Mouse (Mus musculus) stomach, embryonic 15.5 days (tissue): ENCODE measurements around the gene March9. TPM values are rescaled to one million over a fixed set of nuclear protein-coding genes. Genes with fewer than 3 reads are reported as not detected.

ENCODE experiments used
- ATAC-seq: fragments of 200-750 bp; cut with Nextera tagmentation; 2 replicates; pipeline ENCODE4 v1.8.0; 2017; ENCODE audit warnings: low read depth, moderate number of reproducible peaks, moderate TSS enrichment; ENCODE audit not compliant: insufficient read depth, low FRiP score
- H3K27ac ChIP-seq: fragments of 300-500 bp; sonication (generic); 2 replicates; pipeline ENCODE4 v1.5.1; 2015; ENCODE audit warnings: mild to moderate bottlenecking, inconsistent platforms
- H3K27me3 ChIP-seq: fragments of 300-500 bp; sonication (generic); replicated peaks from 2 replicates; pipeline ENCODE4 v1.6.1; 2015; ENCODE audit warnings: inconsistent platforms
- H3K36me3 ChIP-seq: fragments of 300-500 bp; sonication (generic); 2 replicates; pipeline ENCODE4 v1.6.1; 2015; ENCODE audit warnings: inconsistent platforms
- H3K4me1 ChIP-seq: fragments of 300-500 bp; sonication (generic); 2 replicates; pipeline ENCODE4 v1.6.1; 2015; ENCODE audit warnings: inconsistent platforms
- H3K4me2 ChIP-seq: fragments of 300-500 bp; sonication (generic); 2 replicates; pipeline ENCODE4 v1.6.1; 2015; ENCODE audit warnings: mild to moderate bottlenecking, inconsistent platforms
- H3K4me3 ChIP-seq: fragments of 300-500 bp; sonication (generic); replicated peaks from 2 replicates; pipeline ENCODE4 v1.5.1; 2015; ENCODE audit warnings: inconsistent platforms
- H3K9ac ChIP-seq: fragments of 300-500 bp; sonication (generic); 2 replicates; pipeline ENCODE4 v1.6.1; 2015; ENCODE audit warnings: inconsistent platforms
- H3K9me3 ChIP-seq: fragments of 300-500 bp; sonication (generic); 2 replicates; pipeline ENCODE4 v1.6.1; 2016; ENCODE audit warnings: inconsistent platforms
- WGBS: fragments of 180-500 bp; shearing (Covaris S2); methylation state at CpG from one replicate; pipeline ENCODE4 v1.1.7; 2015; 5-methylcytosine and 5-hydroxymethylcytosine counted together
- polyA plus RNA-seq: library from polyadenylated mRNA; unstranded; fragments of >200 nt; fragmentation: Nextera tagmentation; extraction: Ambion mirVana; gene quantifications from 2 replicates; pipeline ENCODE4 v1.2.1, GENCODE M21; 2015

The March9 gene
- polyA plus RNA-seq, result 0.79 and 1.2 TPM in 2 replicates

DNA sequence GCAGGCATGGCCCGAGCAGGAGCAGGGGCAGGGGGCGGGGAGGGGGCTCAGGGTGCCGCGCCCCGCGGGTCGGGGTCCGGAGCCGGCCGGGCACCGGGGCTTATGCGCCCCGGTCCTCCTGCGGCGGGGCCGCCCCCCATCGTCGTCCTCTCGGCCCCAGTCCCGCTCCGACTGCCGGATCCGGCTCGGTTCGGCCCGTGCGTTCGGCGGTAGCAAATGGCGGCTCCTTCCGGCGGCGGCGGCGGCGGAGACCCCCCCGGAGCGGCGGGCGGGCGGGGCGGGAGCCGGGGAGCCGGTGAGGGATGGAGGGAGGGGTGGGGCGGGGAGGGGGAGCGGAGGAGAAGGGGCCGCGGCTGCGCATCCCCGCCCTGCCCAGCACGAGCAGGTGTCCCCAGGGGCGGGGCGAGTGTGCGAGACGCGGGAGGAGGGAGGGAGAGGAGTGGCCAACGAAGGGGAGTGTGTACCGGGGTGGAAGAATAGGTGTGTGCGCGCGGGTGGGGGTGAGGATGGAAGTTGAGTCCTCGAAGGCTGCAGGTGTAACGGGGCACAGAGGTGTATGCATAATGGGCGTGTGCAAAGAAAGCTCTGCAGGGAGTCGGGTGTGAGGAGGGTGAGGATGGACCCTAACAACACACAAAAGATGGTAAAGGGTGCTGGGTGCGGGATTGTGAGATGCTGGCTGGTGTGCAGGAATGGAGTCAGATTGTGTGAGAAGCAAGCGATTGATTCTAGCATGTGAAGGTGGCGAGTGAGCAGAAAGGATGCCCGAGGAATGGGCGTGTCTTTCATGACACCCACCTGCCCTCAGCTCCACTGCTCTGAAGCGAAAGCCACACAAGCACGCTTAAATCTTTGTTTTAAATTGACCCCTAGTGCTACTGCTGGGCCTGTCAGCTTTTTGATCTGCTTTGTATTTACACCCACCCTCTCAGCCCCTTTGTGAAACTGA, at the start of gene March9:
Gene March9, minus strand, starts transcription at position 217 of the 949 bp plus-strand sequence.
- H3K9ac ChIP-seq, result peak within 1 kb of the TSS; percentile 53
- peak; percentile 40 for ATAC-seq
- H3K27ac ChIP-seq, result peak within 1 kb of the TSS; percentile 59
- peak within 1 kb of the TSS; percentile 96 for H3K4me2 ChIP-seq
- peaks cover 22% of the 10 kb centered on the region; the same call in 1 of the 2 replicates for H3K4me1 ChIP-seq
- H3K9me3 ChIP-seq, result no peaks in the 10 kb centered on the region
- 0 out of 2 replicates have a peak, but pooled peaks cover 6% of the 10 kb centered on the region for H3K27me3 ChIP-seq
- H3K4me3 ChIP-seq, result peak within 1 kb of the TSS; percentile 75
- peaks cover 24% of the 10 kb centered on the region for H3K36me3 ChIP-seq
- WGBS, result under 1% methylated on average over 63 of the region's 72 CpGs

DNA sequence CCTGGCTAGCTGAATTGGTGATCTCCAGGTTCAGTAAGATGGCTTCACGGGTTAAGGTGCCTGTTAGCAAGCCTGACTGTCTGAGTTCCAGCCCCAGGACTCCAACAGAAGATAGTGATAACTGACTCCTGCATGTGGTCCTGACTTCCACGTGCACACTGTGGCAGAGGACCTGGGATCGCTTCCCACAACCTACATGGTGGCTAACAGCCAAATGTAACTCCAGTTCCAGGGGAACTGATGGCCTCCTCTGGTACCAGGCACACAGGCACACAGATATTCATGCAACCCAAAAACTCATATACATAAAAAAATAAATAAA, 48.2 kb upstream of the March9 start:
- no peak overlapping the region for H3K4me2 ChIP-seq
- ATAC-seq, result no peak
- no peaks in the 10 kb centered on the region for H3K4me1 ChIP-seq
- no peak overlapping the region for H3K9ac ChIP-seq
- WGBS, result 80% methylated on average over 3 of the region's 3 CpGs
- H3K27me3 ChIP-seq, result no peaks in the 10 kb centered on the region
- no peaks in the 10 kb centered on the region for H3K9me3 ChIP-seq
- H3K4me3 ChIP-seq, result no peak overlapping the region
- H3K36me3 ChIP-seq, result peaks cover 2% of the 10 kb centered on the region; the same call in 1 of the 2 replicates
- H3K27ac ChIP-seq, result no peak overlapping the region

DNA sequence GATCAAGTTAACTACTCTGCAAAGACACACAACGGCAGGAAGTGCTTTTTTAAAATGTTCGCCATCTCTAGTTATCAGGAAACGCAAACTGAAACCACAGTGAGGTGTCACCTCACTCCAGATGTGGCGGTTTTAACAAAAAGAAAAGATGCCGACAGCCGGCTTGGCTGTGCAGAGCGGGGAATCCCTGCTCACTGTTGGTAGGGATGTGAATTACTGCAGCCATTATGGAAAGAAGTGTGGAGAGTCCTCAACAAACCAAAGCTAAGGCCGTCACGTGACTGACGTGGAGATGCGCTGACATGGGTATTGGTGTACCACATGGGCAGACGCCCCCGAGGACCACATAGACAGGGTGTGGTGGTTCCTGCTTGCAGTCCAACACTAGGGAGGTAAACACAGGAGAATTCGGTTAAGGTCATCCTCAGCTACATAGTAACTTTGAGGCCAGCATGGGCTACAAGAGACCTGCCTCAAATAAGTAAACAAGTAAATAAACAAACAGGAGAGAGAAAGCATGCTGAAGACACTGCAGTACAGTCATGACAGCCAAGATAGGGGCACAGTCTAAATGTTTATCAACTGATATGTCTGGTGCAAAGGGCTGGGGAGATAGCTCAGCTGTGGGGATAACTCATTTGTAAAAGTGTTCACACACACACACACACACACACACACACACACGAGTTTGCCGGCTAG, 47.7 kb upstream of the March9 start:
- no peaks in the 10 kb centered on the region for H3K9me3 ChIP-seq
- H3K4me2 ChIP-seq, result no peak overlapping the region
- no peaks in the 10 kb centered on the region for H3K27me3 ChIP-seq
- H3K4me3 ChIP-seq, result no peak overlapping the region
- no peak overlapping the region for H3K9ac ChIP-seq
- H3K27ac ChIP-seq, result no peak overlapping the region
- 82% methylated on average over 16 of the region's 16 CpGs for WGBS
- peak; percentile 47; the same call in 1 of the 2 replicates for ATAC-seq
- peaks cover 2% of the 10 kb centered on the region; the same call in 1 of the 2 replicates for H3K36me3 ChIP-seq
- H3K4me1 ChIP-seq, result no peaks in the 10 kb centered on the region

DNA sequence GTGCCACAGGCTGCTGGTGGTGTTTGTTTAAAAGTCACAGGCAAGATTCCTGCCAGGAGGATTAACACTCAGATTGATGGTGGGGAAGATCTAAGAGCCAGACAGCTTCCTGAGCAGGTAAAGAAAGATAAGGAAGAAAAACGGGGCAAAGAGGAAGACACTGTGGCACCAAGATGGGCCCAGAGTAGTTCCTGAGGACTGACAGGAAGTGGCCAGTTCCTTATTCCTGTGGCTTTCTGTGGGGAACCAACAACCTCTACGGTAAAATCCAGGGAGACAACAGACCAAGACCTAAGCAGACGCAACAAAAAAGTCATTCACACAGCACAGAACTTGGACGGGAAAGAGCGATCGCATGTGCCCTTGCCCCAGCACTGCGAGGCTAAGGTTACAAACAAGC, 43.6 kb upstream of the March9 start:
- Histone ChIP-seq H3K4me2 (no peak overlapping the region), H3K36me3 (peaks cover 10% of the 10 kb centered on the region), H3K9me3 (no peaks in the 10 kb centered on the region), H3K27ac (no peak overlapping the region), H3K9ac (no peak overlapping the region), H3K4me3 (no peak overlapping the region), H3K4me1 (no peaks in the 10 kb centered on the region), H3K27me3 (no peaks in the 10 kb centered on the region)
- ATAC-seq, result no peak
- WGBS, result 44% methylated on average over 7 of the region's 7 CpGs

DNA sequence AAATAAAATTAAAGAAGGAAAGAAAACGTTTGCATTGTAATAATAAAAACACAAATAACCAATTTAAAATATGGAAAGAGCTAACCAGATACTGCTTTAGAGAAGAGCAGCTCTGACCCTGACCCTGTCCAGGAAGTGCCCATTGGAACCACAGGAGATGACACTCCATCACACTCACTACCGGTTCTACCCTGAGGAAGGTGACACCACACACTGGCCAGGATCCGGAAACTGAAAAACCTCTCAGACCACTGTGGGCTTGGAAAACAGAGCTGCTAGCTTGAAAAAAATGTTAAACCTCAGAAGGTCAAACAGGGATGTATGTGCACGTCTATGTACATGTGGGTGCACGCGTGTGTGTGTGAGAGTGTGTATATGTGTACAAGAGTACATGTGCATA, 41.2 kb upstream of the March9 start:
- Histone ChIP-seq H3K9me3 (no peaks in the 10 kb centered on the region), H3K27me3 (no peaks in the 10 kb centered on the region), H3K27ac (no peak overlapping the region), H3K9ac (no peak overlapping the region), H3K4me3 (no peak overlapping the region), H3K4me1 (no peaks in the 10 kb centered on the region), H3K4me2 (no peak overlapping the region), H3K36me3 (peaks cover 21% of the 10 kb centered on the region)
- 75% methylated on average over 6 of the region's 6 CpGs for WGBS
- no peak for ATAC-seq

DNA sequence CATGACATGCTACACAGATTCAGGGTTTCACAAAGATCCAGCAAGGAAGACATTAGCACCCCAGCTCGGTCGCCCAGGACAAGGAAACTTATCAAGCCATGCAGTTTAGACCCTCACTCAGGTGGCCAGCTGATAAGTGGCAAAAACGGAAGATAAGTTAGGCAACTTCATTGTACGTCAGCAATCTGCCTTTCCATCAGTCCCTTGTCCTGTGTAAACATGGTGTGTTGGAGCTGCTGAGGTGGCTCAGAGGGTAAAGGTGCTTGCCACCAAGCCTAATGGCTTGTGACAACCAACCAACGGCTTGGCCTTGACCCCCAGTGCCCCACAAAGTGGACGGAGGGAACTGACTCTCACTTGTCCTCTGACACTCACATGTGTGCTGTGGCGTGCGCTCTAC, 40.4 kb upstream of the March9 start:
- Histone ChIP-seq H3K4me2 (no peak overlapping the region), H3K4me1 (no peaks in the 10 kb centered on the region), H3K9me3 (no peaks in the 10 kb centered on the region), H3K36me3 (peaks cover 21% of the 10 kb centered on the region; the same call in 1 of the 2 replicates), H3K9ac (no peak overlapping the region), H3K27me3 (no peaks in the 10 kb centered on the region), H3K4me3 (no peak overlapping the region), H3K27ac (no peak overlapping the region)
- WGBS, result 74% methylated on average over 8 of the region's 8 CpGs
- ATAC-seq, result peak; percentile 7; the same call in 1 of the 2 replicates

DNA sequence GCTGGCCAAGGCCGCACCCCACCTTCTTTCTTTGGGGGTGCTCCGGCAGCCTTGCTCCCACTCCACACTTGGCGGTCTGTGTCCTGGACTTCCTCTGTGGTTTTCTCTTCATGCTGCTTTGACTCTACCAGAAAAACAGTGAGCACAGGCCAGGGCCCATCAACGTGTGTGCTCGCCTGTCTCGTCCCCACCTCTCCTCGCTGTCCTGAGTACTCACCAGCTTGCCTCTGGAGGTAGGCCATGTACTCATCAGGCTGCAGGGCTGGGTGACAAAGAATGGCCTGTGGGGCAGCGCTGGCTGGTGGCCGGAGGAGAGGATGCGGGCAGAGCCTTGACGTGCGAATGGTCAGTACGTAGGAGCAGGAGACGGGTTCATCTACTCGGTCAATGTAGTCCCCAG, 39.9 kb upstream of the March9 start:
- no peak overlapping the region for H3K4me2 ChIP-seq
- 87% methylated on average over 15 of the region's 15 CpGs for WGBS
- H3K9me3 ChIP-seq, result no peaks in the 10 kb centered on the region
- no peaks in the 10 kb centered on the region for H3K4me1 ChIP-seq
- H3K4me3 ChIP-seq, result no peak overlapping the region
- H3K27me3 ChIP-seq, result no peaks in the 10 kb centered on the region
- H3K27ac ChIP-seq, result no peak overlapping the region
- peaks cover 21% of the 10 kb centered on the region; the same call in 1 of the 2 replicates for H3K36me3 ChIP-seq
- H3K9ac ChIP-seq, result no peak overlapping the region
- no peak for ATAC-seq

DNA sequence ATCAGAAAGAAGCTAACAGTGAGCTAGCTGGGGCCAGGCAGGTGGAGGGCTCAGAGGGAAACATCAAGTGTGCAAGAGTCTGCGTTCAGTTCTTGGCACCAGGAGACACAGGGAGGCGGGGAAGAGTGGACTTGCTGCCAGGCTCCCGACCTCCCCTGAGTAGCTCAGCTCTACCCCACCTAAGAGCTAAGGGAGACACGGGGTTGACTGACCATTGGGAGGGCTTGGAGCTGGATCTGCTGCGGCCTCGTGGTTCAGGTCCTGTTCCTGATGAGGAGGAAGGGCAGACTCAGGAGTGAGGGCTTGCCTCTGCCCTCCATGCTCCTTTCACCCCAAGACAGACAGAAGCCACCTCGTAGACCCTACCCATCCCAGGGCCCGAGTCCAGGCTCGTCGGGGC, 39.2 kb upstream of the March9 start:
- Histone ChIP-seq H3K9me3 (no peaks in the 10 kb centered on the region), H3K27me3 (no peaks in the 10 kb centered on the region), H3K4me2 (no peak overlapping the region), H3K9ac (no peak overlapping the region), H3K27ac (no peak overlapping the region), H3K4me3 (no peak overlapping the region), H3K36me3 (peaks cover 21% of the 10 kb centered on the region; the same call in 1 of the 2 replicates), H3K4me1 (no peaks in the 10 kb centered on the region)
- 91% methylated on average over 10 of the region's 10 CpGs for WGBS
- no peak for ATAC-seq

DNA sequence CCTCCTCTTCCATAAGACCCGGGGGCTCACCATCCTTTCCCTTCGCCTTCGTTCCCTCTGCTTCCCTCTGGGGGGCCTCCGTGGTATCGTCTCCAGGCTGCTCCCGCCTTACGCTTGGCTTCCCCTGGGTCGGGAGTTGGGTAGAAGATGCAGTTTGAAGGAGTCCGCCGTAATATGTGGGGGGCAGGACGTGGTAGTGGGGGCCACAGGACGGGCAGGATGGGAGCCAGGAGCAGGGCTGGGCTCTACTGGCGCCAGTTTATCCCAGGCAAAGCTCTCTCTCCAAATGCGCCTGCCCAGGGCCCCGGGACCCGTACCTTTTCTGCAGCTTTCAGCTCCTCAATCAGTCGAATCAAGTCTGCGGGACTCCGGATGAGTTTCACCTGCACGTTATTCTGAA, 38.5 kb upstream of the March9 start:
- WGBS, result 81% methylated on average over 20 of the region's 20 CpGs
- Histone ChIP-seq H3K9me3 (no peaks in the 10 kb centered on the region), H3K27ac (no peak overlapping the region), H3K4me3 (no peak overlapping the region), H3K4me2 (no peak overlapping the region), H3K9ac (no peak overlapping the region), H3K36me3 (peaks cover 21% of the 10 kb centered on the region; the same call in 1 of the 2 replicates), H3K27me3 (no peaks in the 10 kb centered on the region), H3K4me1 (no peaks in the 10 kb centered on the region)
- no peak for ATAC-seq

DNA sequence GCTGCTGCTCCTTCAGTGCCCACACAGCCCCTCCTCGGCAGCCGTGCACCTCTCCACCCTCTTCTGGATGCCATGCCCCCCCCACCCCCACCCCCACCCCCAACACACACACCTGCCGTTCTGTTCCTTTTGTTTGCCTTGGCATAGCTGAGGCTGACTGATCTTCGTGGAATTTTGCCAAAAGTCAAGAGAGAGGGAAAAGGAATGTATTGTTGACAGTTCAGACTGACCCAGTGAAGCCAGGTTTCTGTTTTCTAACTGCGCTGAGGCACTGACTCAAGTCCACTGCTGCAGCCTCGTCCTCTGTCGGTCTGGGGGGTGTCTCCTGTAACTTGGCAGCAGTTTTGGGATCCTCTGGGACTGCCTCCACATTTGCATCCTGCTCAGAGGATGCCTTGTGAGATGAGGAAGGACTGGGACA, 34.4 kb upstream of the March9 start:
- peaks cover 40% of the 10 kb centered on the region for H3K27me3 ChIP-seq
- peak; percentile 64; the same call in 1 of the 2 replicates for ATAC-seq
- H3K4me3 ChIP-seq, result no peak overlapping the region
- H3K27ac ChIP-seq, result no peak overlapping the region
- H3K4me2 ChIP-seq, result no peak overlapping the region
- peaks cover 15% of the 10 kb centered on the region for H3K4me1 ChIP-seq
- no peaks in the 10 kb centered on the region for H3K9me3 ChIP-seq
- no peak overlapping the region for H3K9ac ChIP-seq
- H3K36me3 ChIP-seq, result peaks cover 22% of the 10 kb centered on the region; the same call in 1 of the 2 replicates
- 25% methylated on average over 7 of the region's 7 CpGs for WGBS

DNA sequence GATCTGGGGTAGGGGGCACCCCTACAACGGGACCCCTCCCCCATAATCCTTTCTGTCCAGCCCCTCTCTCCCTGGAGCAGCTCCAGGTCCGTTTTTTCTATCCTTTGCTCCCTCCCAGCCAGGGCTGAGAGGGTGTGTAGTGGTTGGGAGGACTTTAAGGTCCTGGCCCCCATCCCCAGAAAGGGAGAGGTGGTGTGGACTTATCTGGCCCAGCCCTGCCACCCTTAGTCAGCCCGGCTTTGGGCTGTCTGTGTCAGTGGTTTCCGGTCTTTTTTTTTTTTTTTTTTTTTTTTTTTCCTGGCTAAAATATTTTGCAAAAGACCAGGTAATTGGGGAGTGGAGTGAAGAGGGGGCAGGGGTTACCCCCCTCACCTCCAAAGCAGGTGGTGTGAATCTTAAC, 32.8 kb upstream of the March9 start:
- Histone ChIP-seq H3K27me3 (peaks cover 52% of the 10 kb centered on the region), H3K4me1 (peaks cover 15% of the 10 kb centered on the region), H3K27ac (no peak overlapping the region), H3K9me3 (no peaks in the 10 kb centered on the region), H3K9ac (no peak overlapping the region), H3K36me3 (0 out of 2 replicates have a peak, but pooled peaks cover 9% of the 10 kb centered on the region), H3K4me2 (no peak overlapping the region), H3K4me3 (no peak overlapping the region)
- WGBS, result 45% methylated on average over 4 of the region's 4 CpGs
- no peak for ATAC-seq
